Mouse (Mus musculus) embryonic facial prominence, embryonic 12.5 days (tissue): Measurements from ENCODE around the gene Zfp410. TPM values are rescaled to one million over a fixed set of nuclear protein-coding genes. Genes with fewer than 3 reads are reported as not detected.

ENCODE experiments used
- ATAC-seq: fragments of 200-750 bp; cut with Nextera tagmentation; 2 replicates; pipeline ENCODE4 v1.8.0; 2017; ENCODE audit not compliant: insufficient number of reproducible peaks, insufficient read depth, low FRiP score, low TSS enrichment
- H3K27ac ChIP-seq: fragments of 300-500 bp; sonication (generic); 2 replicates; pipeline ENCODE4 v1.5.1; 2016; ENCODE audit warnings: mild to moderate bottlenecking
- H3K27me3 ChIP-seq: fragments of 300-500 bp; sonication (generic); 2 replicates; pipeline ENCODE4 v1.6.1; 2016; ENCODE audit warnings: mild to moderate bottlenecking, moderate library complexity
- H3K36me3 ChIP-seq: fragments of 300-500 bp; sonication (generic); 2 replicates; pipeline ENCODE4 v1.6.1; 2016; ENCODE audit warnings: mild to moderate bottlenecking
- H3K4me1 ChIP-seq: fragments of 300-500 bp; sonication (generic); 2 replicates; pipeline ENCODE4 v1.6.1; 2016
- H3K4me2 ChIP-seq: fragments of 300-500 bp; sonication (generic); replicated peaks from 2 replicates; pipeline ENCODE4 v1.6.1; 2016; ENCODE audit warnings: mild to moderate bottlenecking, moderate library complexity
- H3K4me3 ChIP-seq: fragments of 300-500 bp; sonication (generic); 2 replicates; pipeline ENCODE4 v1.5.1; 2016; ENCODE audit warnings: mild to moderate bottlenecking
- H3K9ac ChIP-seq: fragments of 300-500 bp; sonication (generic); 2 replicates; pipeline ENCODE4 v1.6.1; 2016; ENCODE audit warnings: mild to moderate bottlenecking, moderate library complexity
- H3K9me3 ChIP-seq: fragments of 300-500 bp; sonication (generic); 2 replicates; pipeline ENCODE4 v1.6.1; 2016; ENCODE audit warnings: mild to moderate bottlenecking, moderate library complexity
- WGBS: fragments of 180-500 bp; shearing (Covaris S2); methylation state at CpG from one replicate; pipeline ENCODE4 v1.1.7; 2016; 5-methylcytosine and 5-hydroxymethylcytosine counted together
- polyA plus RNA-seq: library from polyadenylated mRNA; unstranded; fragments of >200 nt; fragmentation: Nextera tagmentation; extraction: Ambion mirVana; gene quantifications from 2 replicates; pipeline ENCODE4 v1.2.1, GENCODE M21; 2016

The Zfp410 gene
- polyA plus RNA-seq, 1 experiment from 2014 or later: 100 TPM

DNA sequence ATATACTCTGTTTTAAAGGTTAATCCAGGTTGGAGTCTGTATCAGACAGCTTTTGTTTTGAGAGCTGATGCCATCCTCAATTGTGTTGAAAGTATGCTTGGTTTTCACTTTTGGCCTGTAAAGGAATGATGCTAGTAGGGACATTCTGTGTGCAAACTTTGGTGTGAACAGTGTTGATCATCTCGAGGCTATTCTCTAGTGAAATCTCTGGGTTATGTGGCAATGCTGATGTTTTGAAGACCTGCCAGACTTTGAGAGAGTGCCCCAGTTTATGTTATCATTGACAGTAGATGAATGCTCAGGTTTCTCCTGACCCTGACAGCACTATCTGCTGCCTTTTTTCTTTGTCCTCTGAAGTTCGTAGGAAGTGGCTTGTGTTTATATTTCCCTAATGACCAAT, 46.2 kb downstream of the Zfp410 start:
- H3K9me3 ChIP-seq: no peaks in the 10 kb centered on the region

DNA sequence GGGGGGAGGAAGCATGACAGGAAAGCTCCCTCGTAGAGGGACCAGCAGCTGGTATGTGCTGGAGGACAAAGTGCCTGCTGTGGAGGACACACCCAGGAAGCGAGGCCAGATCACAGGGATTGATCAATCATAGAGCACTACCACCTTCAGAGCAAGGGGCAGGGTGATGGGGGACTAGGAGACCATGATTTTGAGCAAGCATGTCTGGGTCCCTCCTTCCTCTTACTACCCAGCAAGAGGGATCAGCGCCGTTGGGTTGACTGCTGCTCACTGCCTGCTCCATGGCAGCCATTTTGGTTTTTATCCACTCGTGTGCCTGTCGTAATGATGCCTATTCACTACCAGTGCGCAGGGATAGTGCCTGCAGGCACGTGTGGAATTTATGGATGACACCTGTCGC, 47.6 kb downstream of the Zfp410 start:
- H3K4me2 ChIP-seq: no peak overlapping the region
- peaks cover 13% of the 10 kb centered on the region for H3K4me1 ChIP-seq
- 83% methylated on average over 9 of the region's 9 CpGs for WGBS
- no peak overlapping the region for H3K27ac ChIP-seq
- no peak for ATAC-seq
- H3K27me3 ChIP-seq: no peaks in the 10 kb centered on the region
- no peaks in the 10 kb centered on the region for H3K9me3 ChIP-seq
- H3K4me3 ChIP-seq: no peak overlapping the region
- no peak overlapping the region for H3K9ac ChIP-seq
- peaks cover 24% of the 10 kb centered on the region for H3K36me3 ChIP-seq

More for the DNA sequence above, 46.2 kb downstream of the Zfp410 start:
- H3K27me3 ChIP-seq: no peaks in the 10 kb centered on the region
- H3K27ac ChIP-seq: no peak overlapping the region
- WGBS: 61% methylated on average over 2 of the region's 2 CpGs
- ATAC-seq: no peak
- H3K4me1 ChIP-seq: peaks cover 13% of the 10 kb centered on the region
- H3K4me2 ChIP-seq: peak overlapping the region; percentile 82
- H3K36me3 ChIP-seq: peaks cover 10% of the 10 kb centered on the region
- peak overlapping the region; percentile 98 for H3K4me3 ChIP-seq
- H3K9ac ChIP-seq: no peak overlapping the region

DNA sequence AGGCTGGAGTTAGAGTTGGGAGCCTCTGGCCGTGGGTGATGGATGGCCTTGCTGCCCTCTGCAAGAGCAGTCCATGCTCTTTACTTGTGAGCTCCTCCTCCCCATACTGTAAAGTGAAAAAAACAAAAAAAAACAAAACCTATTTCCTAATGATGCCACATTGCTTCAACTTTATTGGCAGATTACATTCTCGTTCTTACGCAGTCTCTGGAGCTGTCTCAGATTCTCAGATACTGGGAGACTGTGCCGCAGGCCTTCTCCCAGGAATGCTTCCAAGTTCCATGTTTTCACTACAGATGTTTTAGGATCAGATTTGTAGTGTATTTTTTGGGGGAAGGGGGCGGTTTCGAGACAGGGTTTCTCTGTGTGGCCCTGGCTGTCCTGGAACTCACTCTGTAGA, 48.5 kb downstream of the Zfp410 start:
- Histone ChIP-seq H3K9me3 (no peaks in the 10 kb centered on the region), H3K4me1 (peaks cover 13% of the 10 kb centered on the region), H3K4me2 (no peak overlapping the region), H3K27ac (no peak overlapping the region), H3K9ac (no peak overlapping the region), H3K4me3 (no peak overlapping the region), H3K36me3 (peaks cover 29% of the 10 kb centered on the region), H3K27me3 (no peaks in the 10 kb centered on the region)
- ATAC-seq: no peak
- 97% methylated on average over 6 of the region's 6 CpGs for WGBS

DNA sequence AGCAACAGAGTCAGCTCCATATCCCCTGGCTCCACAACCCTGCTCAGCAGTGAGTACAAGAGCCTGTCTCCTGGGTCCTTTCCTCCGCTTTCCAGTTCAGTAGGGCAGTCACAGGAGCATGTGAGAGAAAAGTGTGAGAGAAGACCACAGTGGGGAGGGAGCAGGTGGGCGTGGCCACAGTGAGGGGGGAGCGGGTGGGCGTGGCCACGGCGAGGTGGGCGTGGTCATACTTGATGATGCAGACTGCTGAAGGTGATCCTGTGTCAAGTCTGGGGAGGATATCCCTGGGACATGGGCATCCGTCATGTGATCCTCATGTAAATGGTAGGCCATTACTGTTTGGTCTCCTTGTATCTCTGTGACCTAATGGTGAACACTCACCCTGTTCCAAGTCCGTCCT, 50.3 kb downstream of the Zfp410 start:
- H3K36me3 ChIP-seq: peaks cover 47% of the 10 kb centered on the region

DNA sequence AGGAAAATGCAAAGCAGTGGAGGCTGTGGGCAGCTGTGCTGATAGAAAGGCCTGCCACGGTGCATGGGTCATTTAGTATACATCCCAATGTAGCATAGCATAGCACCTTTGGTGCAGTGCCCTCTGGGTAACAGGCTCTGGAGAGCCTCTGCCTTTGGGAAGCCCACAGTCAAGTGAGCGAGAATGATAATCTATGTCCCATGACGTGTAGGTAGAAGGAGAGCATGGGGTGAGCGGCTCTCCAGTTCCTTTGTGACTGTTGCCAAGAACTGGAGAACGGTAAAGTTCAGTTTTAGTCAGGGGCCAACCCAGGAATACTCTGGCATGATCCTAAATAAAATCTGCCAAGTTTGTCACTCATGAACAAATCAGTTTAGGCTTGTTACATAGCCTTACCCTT, 55.0 kb downstream of the Zfp410 start:
- 93% methylated on average over 5 of the region's 5 CpGs for WGBS
- H3K4me2 ChIP-seq: no peak overlapping the region
- no peaks in the 10 kb centered on the region for H3K9me3 ChIP-seq
- H3K4me1 ChIP-seq: no peaks in the 10 kb centered on the region
- H3K36me3 ChIP-seq: peaks cover 65% of the 10 kb centered on the region
- no peak overlapping the region for H3K4me3 ChIP-seq
- ATAC-seq: no peak
- no peak overlapping the region for H3K9ac ChIP-seq
- no peaks in the 10 kb centered on the region for H3K27me3 ChIP-seq
- no peak overlapping the region for H3K27ac ChIP-seq

More for the DNA sequence above, 50.3 kb downstream of the Zfp410 start:
- no peaks in the 10 kb centered on the region for H3K27me3 ChIP-seq
- WGBS: 64% methylated on average over 9 of the region's 9 CpGs
- no peaks in the 10 kb centered on the region for H3K9me3 ChIP-seq
- no peak overlapping the region for H3K27ac ChIP-seq
- ATAC-seq: no peak
- H3K4me1 ChIP-seq: peaks cover 7% of the 10 kb centered on the region
- no peak overlapping the region for H3K9ac ChIP-seq
- H3K4me2 ChIP-seq: no peak overlapping the region
- H3K4me3 ChIP-seq: no peak overlapping the region

DNA sequence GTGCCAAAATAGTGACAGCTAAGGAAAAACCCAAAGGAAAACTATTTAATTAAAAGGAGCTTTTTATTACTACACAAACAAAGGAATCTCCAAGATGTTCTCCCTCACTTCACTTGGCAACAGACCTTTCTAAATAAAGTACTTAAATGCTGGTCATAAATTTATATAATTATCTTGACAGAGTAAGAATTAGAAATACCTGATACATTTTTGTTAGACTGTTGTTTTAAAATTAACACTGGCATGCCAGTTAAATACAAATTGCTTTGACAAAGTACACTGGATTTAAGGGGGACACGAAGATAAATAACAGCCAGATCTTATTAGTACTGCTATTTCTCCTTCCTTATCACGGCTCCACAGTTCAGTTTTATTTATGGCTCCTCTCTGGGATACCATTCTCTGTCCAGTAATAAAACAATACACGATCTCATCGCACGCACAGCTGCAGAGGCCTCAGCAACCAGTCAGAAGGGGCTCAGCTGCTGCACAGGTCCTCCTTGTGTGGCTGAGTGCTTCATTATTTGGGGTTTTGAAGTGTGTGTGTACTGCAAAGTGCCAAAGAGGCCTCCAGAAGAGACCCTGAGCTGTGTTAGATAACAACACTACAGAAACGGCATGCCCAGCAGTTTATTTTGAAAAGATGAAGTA, 57.3 kb downstream of the Zfp410 start:
- Histone ChIP-seq H3K9ac (no peak overlapping the region), H3K4me3 (no peak overlapping the region), H3K4me2 (no peak overlapping the region), H3K27me3 (no peaks in the 10 kb centered on the region), H3K27ac (no peak overlapping the region), H3K4me1 (no peaks in the 10 kb centered on the region), H3K9me3 (no peaks in the 10 kb centered on the region), H3K36me3 (peaks cover 49% of the 10 kb centered on the region)
- WGBS: 89% methylated on average over 6 of the region's 6 CpGs
- no peak for ATAC-seq

DNA sequence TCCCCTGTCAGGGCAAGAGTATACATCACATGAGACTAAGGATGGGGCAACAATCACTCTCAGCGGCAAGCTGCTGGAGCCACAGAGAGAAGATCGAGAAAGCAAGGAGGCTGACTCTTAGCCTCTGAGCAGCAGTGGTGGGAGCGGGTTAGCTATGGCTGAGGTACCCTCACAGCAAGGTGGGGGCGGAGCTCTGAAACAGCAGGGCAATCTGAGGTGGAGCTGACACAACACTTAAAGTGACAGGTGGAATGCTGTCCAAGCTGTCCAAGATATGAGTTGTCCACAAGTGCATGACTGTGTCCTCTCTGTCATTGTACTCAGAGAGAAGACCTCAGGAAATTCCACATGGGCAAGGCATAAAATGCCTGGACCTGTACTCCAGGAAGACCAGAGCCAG, 65.7 kb downstream of the Zfp410 start:
- H3K36me3 ChIP-seq: peaks cover 8% of the 10 kb centered on the region; the same call in 1 of the 2 replicates
- H3K4me3 ChIP-seq: no peak overlapping the region
- no peaks in the 10 kb centered on the region for H3K27me3 ChIP-seq
- H3K9ac ChIP-seq: no peak overlapping the region
- no peak for ATAC-seq
- no peaks in the 10 kb centered on the region for H3K9me3 ChIP-seq
- no peak overlapping the region for H3K4me2 ChIP-seq
- no peaks in the 10 kb centered on the region for H3K4me1 ChIP-seq
- no peak overlapping the region for H3K27ac ChIP-seq
- WGBS: 90% methylated on average over 4 of the region's 4 CpGs

DNA sequence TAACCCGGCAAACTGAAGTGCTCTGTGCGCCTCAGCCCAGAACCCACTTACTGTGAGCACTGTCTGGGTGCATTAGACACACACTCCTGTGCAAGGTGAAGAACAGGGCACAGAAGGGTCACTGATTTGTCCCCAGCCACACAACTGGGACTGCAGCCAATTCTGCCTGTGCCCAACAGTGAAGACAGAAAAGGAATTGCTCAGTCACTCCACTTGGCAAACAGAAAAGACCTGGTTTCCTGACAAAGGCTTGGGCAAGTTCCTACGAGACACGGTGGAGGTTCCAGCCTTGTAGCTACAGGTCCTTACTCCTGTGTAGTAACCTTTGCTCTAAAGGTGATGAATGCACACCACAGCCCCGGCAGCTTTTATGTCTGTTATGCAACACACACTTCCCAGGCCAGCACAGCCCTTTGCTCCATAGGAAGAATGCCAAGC, 68.0 kb downstream of the Zfp410 start:
- no peaks in the 10 kb centered on the region for H3K9me3 ChIP-seq
- no peaks in the 10 kb centered on the region for H3K27me3 ChIP-seq
- no peak overlapping the region for H3K4me3 ChIP-seq
- H3K36me3 ChIP-seq: peaks cover 8% of the 10 kb centered on the region; the same call in 1 of the 2 replicates
- ATAC-seq: no peak
- no peak overlapping the region for H3K27ac ChIP-seq
- WGBS: 84% methylated on average over 5 of the region's 5 CpGs
- no peak overlapping the region for H3K9ac ChIP-seq
- no peaks in the 10 kb centered on the region for H3K4me1 ChIP-seq
- H3K4me2 ChIP-seq: no peak overlapping the region

DNA sequence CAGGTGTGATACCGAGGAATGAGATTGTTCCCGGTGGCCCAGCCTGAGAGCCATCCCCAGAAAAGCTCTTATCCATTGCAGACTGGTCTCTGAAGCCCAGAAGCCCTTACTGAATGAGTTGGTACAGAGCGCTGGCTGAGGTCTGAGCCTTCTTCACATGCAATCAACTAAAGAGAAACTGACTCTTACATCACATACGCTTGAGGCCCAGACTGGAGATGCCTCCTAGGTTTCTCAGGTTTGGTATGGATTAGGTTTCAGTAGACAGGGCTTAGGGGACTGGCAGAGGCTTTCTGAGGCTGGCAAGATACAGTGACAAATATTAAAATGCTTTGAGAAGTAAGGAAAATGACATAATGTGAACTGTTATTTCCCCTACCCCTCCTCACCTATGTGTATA, 68.8 kb downstream of the Zfp410 start:
- H3K36me3 ChIP-seq: peaks cover 8% of the 10 kb centered on the region; the same call in 1 of the 2 replicates
- 91% methylated on average over 4 of the region's 4 CpGs for whole genome bisulfite sequencing
- no peak overlapping the region for H3K4me2 ChIP-seq
- ATAC-seq: no peak
- no peaks in the 10 kb centered on the region for H3K27me3 ChIP-seq
- H3K4me1 ChIP-seq: no peaks in the 10 kb centered on the region
- H3K9me3 ChIP-seq: no peaks in the 10 kb centered on the region
- no peak overlapping the region for H3K9ac ChIP-seq
- no peak overlapping the region for H3K4me3 ChIP-seq
- H3K27ac ChIP-seq: no peak overlapping the region

DNA sequence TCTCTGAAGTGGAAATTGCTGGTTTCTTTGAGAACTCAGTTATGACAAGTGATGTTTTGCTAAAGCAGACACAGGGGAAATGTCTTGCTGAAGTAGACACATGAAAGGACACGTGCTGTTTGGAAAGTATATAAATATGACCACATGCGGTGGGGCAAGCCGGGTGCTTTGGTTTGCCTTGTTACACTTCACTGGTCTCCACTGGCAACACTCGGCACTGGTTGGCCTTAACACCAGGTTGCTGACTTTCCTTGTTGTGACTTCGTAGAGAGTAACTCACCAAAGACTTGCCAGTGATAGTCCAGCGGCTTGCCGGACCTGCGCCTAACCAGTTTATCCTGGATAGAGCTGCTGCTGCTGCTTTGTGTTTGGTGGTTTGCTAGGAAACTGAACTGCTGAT, 71.4 kb downstream of the Zfp410 start:
- Histone ChIP-seq H3K4me2 (no peak overlapping the region), H3K9ac (no peak overlapping the region), H3K27ac (no peak overlapping the region), H3K9me3 (no peaks in the 10 kb centered on the region), H3K4me3 (no peak overlapping the region), H3K27me3 (no peaks in the 10 kb centered on the region), H3K4me1 (no peaks in the 10 kb centered on the region), H3K36me3 (0 out of 2 replicates have a peak, but pooled peaks cover under 1% of the 10 kb centered on the region)
- ATAC-seq: no peak
- 82% methylated on average over 8 of the region's 8 CpGs for WGBS

DNA sequence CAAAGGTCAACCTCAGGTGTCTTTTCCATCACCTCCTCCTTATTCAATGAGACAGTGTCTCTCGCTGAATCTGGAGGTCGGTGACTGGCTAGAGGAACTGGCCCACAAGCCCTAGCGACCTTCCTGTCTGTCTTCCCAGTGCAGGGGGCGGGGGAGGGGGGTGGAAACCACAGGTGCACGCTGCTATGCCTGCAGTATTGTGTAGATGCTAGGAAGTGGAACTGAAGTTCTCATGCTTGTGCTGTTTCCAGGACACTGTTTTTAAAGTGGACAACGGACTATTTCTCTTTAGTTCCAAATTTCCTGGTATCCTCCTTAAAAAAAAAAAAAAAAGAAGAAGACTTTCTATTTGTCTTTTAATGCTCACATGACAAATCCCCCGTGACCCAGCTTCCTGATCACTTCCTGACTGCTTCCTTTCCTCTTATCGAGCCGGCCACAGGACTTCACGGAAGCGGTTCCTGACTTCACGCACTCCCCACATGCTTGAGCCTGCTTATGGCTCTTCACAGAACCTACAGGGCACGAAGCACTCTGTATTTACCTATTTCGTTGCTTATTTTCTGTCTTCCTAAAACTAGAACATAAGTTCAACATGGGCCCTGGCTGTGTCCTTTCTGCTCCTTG, 72.2 kb downstream of the Zfp410 start:
- ATAC-seq: no peak
- WGBS: 73% methylated on average over 14 of the region's 14 CpGs
- no peak overlapping the region for H3K4me2 ChIP-seq
- no peaks in the 10 kb centered on the region for H3K27me3 ChIP-seq
- H3K27ac ChIP-seq: no peak overlapping the region
- H3K4me1 ChIP-seq: no peaks in the 10 kb centered on the region
- no peaks in the 10 kb centered on the region for H3K36me3 ChIP-seq
- no peak overlapping the region for H3K9ac ChIP-seq
- no peaks in the 10 kb centered on the region for H3K9me3 ChIP-seq
- no peak overlapping the region for H3K4me3 ChIP-seq

DNA sequence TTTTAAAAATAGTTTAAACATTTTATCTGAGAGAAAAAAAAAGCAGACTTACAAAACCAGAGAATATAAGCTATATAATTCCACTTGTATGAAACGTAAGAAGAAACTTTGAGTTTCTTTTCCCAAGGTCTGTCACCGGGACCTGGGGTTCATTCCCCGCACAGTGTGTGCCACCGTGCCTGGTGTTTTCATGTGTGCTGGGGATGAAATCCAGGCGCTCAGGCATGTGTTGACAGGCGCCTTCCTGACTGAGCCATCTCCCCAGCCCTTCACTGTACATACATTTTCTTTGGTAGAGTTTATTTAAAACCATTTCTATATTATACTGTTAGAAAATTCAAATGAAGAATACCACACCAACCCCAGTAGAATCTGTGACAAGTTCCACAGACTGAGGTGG, 73.7 kb downstream of the Zfp410 start:
- WGBS: 78% methylated on average over 6 of the region's 6 CpGs
- H3K4me1 ChIP-seq: no peaks in the 10 kb centered on the region
- H3K36me3 ChIP-seq: no peaks in the 10 kb centered on the region

More for the DNA sequence above, 73.7 kb downstream of the Zfp410 start:
- Histone ChIP-seq H3K27me3 (no peaks in the 10 kb centered on the region), H3K27ac (no peak overlapping the region), H3K4me2 (no peak overlapping the region), H3K9ac (no peak overlapping the region), H3K4me3 (no peak overlapping the region), H3K9me3 (no peaks in the 10 kb centered on the region)
- ATAC-seq: no peak
